Mouse (Mus musculus): Measurements from ENCODE around the gene Cox8b.
"Not testable (repeated sequence)": the region's sequence is repeated elsewhere in the genome, so short reads cannot be mapped to it uniquely, and the experiment has no call there.

Cox8b gene

DNA sequence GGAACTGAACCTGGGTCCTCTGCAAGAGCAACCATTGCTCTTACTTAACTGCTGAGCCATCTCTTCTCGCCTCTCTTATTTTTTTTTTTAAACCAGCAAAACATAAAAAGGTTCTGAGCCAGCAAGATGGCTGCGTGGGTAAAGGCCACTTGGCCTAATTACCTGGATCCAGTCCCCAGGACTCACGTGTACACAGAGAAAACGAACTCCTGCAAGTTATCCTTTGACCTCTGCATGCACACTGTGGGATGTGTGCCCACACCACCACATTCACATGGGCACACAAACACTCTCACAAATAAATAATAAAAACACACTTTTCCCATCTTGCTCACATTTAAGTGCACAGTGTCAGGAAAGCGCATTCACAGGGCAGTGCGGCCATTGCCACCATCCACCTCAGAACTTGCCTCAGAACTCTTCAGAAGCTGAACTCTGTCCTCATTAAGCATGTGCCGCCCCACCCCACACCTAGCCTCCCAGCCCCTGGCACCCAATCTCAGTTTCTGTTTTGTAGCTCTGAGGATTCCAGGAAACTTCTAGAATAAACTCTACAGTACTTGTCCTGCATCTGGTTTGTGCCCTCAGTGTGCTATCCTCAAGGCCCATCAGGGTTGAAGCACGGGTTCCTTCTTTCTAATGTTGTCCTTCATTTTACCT lies 13.9 kb upstream of the Cox8b start:
- no peak for DNase-seq (ENCODE audit: extremely low read depth, insufficient read length, low spot score)

DNA sequence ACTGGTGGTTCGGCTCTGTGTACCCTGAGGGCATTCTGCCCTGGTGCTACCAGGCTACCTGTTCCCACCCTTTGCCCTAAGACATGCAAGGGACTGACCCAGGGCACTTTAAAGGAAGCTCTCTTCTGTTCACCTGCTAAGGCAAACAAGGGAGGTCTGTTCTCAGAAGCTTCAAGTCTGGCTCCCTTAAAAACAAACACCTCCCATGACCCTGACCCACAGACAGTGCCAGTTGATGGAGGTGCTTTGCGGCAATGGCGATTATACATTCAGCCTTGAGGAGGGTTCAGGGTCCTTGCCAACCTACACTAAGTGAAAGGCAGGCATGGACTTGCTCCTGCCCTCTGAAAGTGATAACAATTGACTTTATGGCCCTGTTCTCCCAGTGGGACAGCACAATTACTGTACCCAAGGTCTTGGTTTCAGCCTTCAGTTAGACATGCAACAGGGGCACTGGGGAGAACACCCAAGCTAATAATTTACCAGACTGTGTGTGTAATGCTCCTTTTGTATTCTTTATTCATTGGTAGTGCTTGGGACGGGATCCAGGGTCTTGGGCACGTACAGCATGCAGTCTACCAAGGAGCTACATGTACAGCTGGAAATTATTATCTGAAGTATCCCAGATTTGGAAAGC lies 12.7 kb upstream of the Cox8b start:
- DNase-seq (ENCODE audit: extremely low read depth, insufficient read length, low spot score) = no peak

- no peak for DNase-seq (ENCODE audit: extremely low read depth, insufficient read length, low spot score)
These were observed 12.0 kb upstream of the Cox8b start for GRCm38 (mm10) chr7:140912293-140912692.

GRCm38 (mm10) chr7:140908634-140909107 lies 8.4 kb upstream of the Cox8b start:
- DNase-seq (ENCODE audit: extremely low read depth, insufficient read length, low spot score) = peak; percentile 48

DNA sequence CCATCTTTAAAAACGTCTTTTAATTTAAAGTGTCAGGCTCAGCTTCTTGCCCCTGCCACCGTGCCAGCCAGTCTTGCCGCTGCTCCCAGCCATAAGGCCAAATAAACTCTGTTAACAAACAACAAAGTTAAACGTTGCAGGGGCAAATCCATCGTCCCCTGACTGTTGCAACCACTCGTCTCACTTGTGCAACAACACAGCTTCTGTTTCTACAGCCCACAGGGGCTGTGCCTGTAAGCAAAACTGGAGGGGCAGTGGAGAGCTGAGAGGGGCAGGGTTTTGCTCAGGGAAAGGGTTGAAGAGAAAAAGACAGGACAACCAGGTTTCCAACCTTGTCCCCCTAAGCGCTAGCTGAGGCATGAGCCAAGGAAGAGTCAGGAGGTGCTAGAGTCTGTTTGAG lies 7.9 kb upstream of the Cox8b start:
- DNase-seq (ENCODE audit: extremely low read depth, insufficient read length, low spot score) = no peak

GRCm38 (mm10) chr7:140907697-140908096 lies 7.5 kb upstream of the Cox8b start:
- no peak for DNase-seq (ENCODE audit: extremely low read depth, insufficient read length, low spot score)

- no peak for DNase-seq (ENCODE audit: extremely low read depth, insufficient read length, low spot score)
These were observed 6.9 kb upstream of the Cox8b start for GRCm38 (mm10) chr7:140907131-140907530.

GRCm38 (mm10) chr7:140905642-140906081 lies 5.4 kb upstream of the Cox8b start:
- no peak for DNase-seq (ENCODE audit: extremely low read depth, insufficient read length, low spot score)

- peak; percentile 38 for DNase-seq (ENCODE audit: extremely low read depth, insufficient read length, low spot score)
These were observed 3.0 kb upstream of the Cox8b start for GRCm38 (mm10) chr7:140903212-140903611.

DNA sequence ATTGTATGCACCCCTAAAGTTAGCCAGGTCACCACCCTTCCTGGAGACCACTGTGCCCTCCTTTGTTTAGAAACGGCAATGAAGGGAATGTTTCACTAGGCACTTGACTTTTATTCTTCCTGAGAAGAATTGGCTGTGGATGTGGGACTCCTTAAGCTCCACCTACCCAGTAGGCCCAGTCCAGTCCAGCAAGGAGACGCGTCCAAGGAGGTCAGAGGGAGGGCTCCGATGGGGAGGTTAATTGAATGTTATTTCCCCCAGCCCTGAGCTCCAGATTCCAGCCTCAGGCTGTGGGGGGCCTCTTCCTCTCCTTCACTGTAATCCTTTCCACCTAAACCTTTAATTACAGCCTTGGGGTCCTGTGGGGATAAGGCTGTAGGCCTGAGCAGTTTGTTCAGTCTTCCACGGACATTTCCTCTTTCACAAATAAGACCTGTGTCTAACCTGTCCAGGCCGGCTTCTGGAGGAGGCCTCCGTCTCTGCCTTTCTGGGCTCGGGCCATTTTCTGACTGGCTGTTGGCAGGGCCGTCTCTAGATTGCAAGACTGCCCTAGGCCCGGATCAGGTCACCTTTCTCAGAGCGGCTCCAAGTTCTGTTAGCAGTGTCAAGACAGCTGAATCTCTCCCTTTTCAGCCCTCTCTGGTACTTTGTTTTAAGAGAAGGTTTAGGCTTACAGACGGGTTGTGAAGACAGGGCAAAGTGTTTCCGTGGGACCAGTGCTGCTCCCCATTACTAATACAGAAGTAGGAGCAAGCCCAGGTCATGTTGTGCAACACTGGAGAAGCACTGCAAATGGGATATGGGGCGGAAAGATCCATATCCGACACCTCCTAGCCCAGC lies 2.0 kb upstream of the Cox8b start:
- DNase-seq (ENCODE audit: extremely low read depth, insufficient read length, low spot score) = no peak

- no peak for DNase-seq (ENCODE audit: extremely low read depth, insufficient read length, low spot score)
These were observed 1.1 kb downstream of the Cox8b start for GRCm38 (mm10) chr7:140899121-140899520.

GRCm38 (mm10) chr7:140897863-140898262 lies 2.4 kb downstream of the Cox8b start:
- no peak for DNase-seq (ENCODE audit: extremely low read depth, insufficient read length, low spot score)

DNA sequence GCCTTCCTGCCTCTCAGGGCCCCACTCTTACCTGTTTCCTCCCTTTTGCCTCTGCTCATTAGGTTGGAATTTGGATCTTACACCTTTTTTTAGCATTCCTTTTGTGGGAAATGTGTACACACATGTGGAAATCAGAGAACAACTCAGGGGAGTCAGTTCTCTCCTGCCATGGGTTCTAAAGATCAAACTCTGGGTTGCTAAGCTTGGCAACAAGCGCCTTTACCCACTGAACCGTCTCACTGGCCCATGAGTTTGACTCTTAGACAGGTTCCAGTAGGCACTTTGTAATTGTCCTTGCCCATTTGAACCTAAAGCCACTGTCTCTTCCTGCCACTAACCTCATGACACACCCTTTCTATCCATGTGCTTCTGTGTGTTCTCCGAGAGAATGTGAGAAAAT lies 5.6 kb downstream of the Cox8b start:
- no peak for DNase-seq (ENCODE audit: extremely low read depth, insufficient read length, low spot score)

DNA sequence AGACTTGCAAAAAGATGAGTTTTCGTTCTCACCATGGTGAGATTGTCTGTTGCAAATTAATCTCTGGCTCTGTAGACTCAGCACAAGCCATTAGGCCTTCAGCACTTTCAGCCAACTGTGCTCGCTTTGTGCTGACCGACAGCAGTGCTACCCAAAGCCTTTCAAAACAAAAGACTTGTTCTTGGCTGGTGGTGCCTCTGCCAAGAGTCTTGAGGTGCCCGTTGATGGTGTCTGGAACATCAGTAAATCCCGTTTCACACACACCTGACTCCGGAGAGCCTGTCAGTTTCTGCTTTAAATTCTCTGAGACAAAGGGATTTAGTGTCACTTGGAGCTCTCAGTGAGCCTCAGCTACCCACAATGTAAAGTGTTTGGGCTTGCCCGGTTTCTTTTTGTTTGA lies 6.2 kb downstream of the Cox8b start:
- DNase-seq (ENCODE audit: extremely low read depth, insufficient read length, low spot score) = no peak

DNA sequence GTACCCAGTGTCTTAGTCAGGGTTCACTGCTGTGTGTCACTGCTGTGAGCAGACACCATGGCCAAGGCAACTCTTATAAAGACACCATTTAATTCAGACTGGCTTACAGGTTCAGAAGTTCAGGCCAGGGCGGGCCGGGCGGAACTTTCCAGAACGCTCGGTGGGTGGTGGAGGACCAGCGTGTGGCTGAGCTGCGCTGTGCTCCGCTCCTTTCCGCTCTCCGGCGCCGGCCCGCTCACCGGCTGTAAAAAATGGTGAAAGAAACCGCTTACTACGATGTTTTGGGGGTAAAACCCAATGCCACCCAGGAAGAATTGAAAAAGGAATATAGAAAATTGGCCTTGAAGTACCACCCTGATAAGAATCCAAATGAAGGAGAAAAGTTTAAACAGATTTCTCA lies 9.6 kb downstream of the Cox8b start:
- DNase-seq (ENCODE audit: extremely low read depth, insufficient read length, low spot score) = not testable (repeated sequence)

DNA sequence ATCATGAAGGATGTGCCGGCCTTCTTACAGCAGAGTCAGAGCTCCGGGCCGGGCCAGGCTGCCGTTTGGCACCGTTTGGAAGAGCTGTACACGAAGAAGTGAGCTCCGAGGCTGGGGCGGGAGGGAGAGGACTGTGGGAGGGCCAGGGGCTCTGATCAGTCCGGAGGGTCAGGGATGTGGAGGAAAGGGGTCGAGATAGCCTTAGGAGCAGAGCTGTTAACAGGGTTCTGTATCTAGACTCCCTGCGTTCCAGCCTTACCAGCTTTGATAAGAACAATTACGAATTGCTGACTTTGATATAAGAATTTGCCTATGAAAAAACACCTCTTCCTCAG lies 17.8 kb downstream of the Cox8b start:
- DNase-seq (ENCODE audit: extremely low read depth, insufficient read length, low spot score) = no peak

- DNase-seq (ENCODE audit: extremely low read depth, insufficient read length, low spot score) = peak; percentile 95
These were observed 18.4 kb downstream of the Cox8b start, which contains the start of the genes Psmd13 and Sirt3 for GRCm38 (mm10) chr7:140881696-140882468. TSS of gene Psmd13 (plus strand) at chr7:140881968. TSS of gene Sirt3 (minus strand) at chr7:140882309.

GRCm38 (mm10) chr7:140880865-140881515 lies 19.3 kb downstream of the Cox8b start:
- no peak for DNase-seq (ENCODE audit: extremely low read depth, insufficient read length, low spot score)

GRCm38 (mm10) chr7:140880419-140880818 lies 19.8 kb downstream of the Cox8b start:
- DNase-seq (ENCODE audit: extremely low read depth, insufficient read length, low spot score) = no peak

DNA sequence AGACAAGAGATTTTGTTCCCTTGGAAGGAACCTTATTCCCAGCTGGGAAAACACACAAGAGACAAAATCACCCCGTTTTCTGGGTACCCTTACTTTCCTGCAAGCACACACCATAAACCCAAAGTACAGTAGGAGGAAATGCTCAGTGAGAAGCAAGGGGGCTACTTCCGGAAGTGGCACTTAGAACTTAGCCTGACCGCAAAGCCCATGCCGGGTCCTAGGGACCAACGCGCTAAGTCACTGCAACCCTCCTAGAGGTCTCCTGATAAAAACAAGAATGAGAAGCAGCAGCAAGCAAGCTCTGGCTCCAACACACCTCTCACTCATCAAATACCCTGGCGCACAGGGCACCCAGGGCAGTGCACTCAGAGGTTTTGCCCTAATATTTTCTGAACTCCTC lies 20.9 kb downstream of the Cox8b start:
- no peak for DNase-seq (ENCODE audit: extremely low read depth, insufficient read length, low spot score)

Data from 3134 (cell line).